Mouse (Mus musculus) stomach, embryonic 14.5 days (tissue): Measurements from ENCODE around the gene Klhl8. TPM values are rescaled to one million over a fixed set of nuclear protein-coding genes. Genes with fewer than 3 reads are reported as not detected.
A peak's percentile ranks its signal among the peaks of the same experiment; 100 is the strongest.
"Not testable (repeated sequence)": the region's sequence is repeated elsewhere in the genome, so short reads cannot be mapped to it uniquely, and the experiment has no call there.

Experiments
- ATAC-seq: fragments of 200-750 bp; cut with Nextera tagmentation; 2 replicates; pipeline ENCODE4 v1.8.0; 2017; ENCODE audit warnings: low read depth, moderate TSS enrichment; ENCODE audit not compliant: insufficient number of reproducible peaks, insufficient read depth, low FRiP score
- H3K27ac ChIP-seq: fragments of 300-500 bp; sonication (generic); 2 replicates; pipeline ENCODE4 v1.5.1; 2014; ENCODE audit warnings: mild to moderate bottlenecking, low read length, moderate library complexity, mixed read lengths
- H3K27me3 ChIP-seq: fragments of 300-500 bp; sonication (generic); 2 replicates; pipeline ENCODE4 v1.6.1; 2014; ENCODE audit warnings: low read length, control low read depth, mixed read lengths; ENCODE audit not compliant: control insufficient read depth, insufficient read depth
- H3K36me3 ChIP-seq: fragments of 300-500 bp; sonication (generic); 2 replicates; pipeline ENCODE4 v1.6.1; 2014; ENCODE audit warnings: mild to moderate bottlenecking, control low read depth, low read length, moderate library complexity, mixed read lengths; ENCODE audit not compliant: control insufficient read depth, insufficient read depth
- H3K4me1 ChIP-seq: fragments of 300-500 bp; sonication (generic); 2 replicates; pipeline ENCODE4 v1.6.1; 2014; ENCODE audit warnings: low read length, control low read depth, mixed read lengths; ENCODE audit not compliant: control insufficient read depth, insufficient read depth
- H3K4me2 ChIP-seq: fragments of 300-500 bp; sonication (generic); replicated peaks from 2 replicates; pipeline ENCODE4 v1.6.1; 2014; ENCODE audit warnings: low read depth, low read length, control low read depth
- H3K4me3 ChIP-seq: fragments of 300-500 bp; sonication (generic); 2 replicates; pipeline ENCODE4 v1.5.1; 2014; ENCODE audit warnings: low read depth, low read length, control low read depth
- H3K9ac ChIP-seq: fragments of 300-500 bp; sonication (generic); replicated peaks from 2 replicates; pipeline ENCODE4 v1.6.1; 2014; ENCODE audit warnings: low read depth, mild to moderate bottlenecking, control low read depth, low read length, moderate library complexity, mixed read lengths
- H3K9me3 ChIP-seq: fragments of 300-500 bp; sonication (generic); 2 replicates; pipeline ENCODE4 v1.6.1; 2016; ENCODE audit warnings: low read depth, low read length, control low read depth; ENCODE audit not compliant: control insufficient read depth
- WGBS: fragments of 180-500 bp; shearing (Covaris S2); extraction: QIAGEN DNeasy Blood & Tissue Kit; methylation state at CpG from one replicate; pipeline ENCODE4 v1.1.7; 2014; 5-methylcytosine and 5-hydroxymethylcytosine counted together
- polyA plus RNA-seq: library from polyadenylated mRNA; unstranded; fragments of >200 nt; fragmentation: Nextera tagmentation; extraction: Ambion mirVana; gene quantifications from 2 replicates; pipeline ENCODE4 v1.2.1, GENCODE M21; 2014

The Klhl8 gene
- 15.0 and 15.8 TPM in 2 replicates for polyA plus RNA-seq

DNA sequence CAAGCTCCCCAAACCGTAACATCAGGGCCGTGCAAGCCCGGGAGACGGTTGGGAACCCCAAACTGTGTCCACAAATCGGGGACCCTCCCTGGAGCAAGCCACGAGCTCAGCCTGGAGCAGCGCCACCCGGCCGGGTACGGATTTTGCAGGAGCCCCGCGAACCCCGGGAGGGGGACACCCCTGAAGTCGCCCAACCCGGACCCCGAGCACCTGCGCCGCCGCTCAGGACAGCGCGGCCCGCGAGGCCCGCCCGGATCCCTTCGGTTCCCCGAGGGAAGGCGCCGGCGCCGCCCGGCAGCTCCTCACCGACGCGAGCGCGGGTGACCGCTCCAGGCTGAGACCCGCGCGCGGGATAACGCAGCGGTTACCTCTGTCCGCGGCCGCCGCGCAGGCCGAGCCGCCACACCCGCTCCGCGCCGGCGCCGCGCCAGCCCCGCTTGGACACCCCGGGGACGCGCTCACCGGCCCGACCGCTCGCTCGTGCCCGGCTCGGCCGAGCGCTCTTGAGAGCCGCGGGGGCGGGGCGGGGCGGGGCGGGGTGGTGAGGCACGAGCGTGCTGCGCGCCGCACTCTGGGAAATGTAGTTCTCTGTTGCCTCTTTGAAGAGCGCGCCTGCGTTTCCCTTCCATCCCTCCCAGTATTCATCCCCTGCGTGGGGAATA is at the start of gene Klhl8:
Klhl8 (minus strand) TSS at position 512 of the 662 bp plus-strand sequence.
- peaks cover 7% of the 10 kb centered on the region; the same call in 1 of the 2 replicates for H3K4me1 ChIP-seq
- no peak within 1 kb of the TSS for H3K27ac ChIP-seq
- H3K9me3 ChIP-seq = no peaks in the 10 kb centered on the region
- peak within 1 kb of the TSS; percentile 63 for H3K9ac ChIP-seq
- peak within 1 kb of the TSS; percentile 77 for H3K4me2 ChIP-seq
- H3K27me3 ChIP-seq = no peaks in the 10 kb centered on the region
- H3K4me3 ChIP-seq = peak within 1 kb of the TSS; percentile 89
- H3K36me3 ChIP-seq = no peaks in the 10 kb centered on the region
- ATAC-seq = peak; percentile 96
- under 1% methylated on average over 70 of the region's 86 CpGs for WGBS

DNA sequence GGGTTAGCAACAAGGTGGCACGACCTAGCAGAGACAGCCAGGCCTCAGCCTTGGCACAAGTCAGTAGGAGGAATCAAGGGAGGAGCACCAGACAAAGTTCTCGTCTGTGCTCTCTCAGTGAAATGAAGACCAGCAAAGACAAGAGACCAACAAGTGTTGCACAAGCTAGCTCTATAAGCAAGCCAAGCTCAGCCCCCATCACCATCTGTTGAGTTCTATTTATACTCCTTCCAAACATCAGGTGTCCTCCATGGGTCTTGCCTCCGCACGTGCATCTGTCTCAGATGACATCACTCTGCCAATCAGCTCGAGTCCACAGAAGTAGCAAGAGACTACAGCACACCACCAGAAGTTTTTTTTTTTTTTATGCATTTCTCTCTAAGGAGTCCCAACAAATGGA is 43.6 kb upstream of the Klhl8 start:
- 73% methylated on average over 5 of the region's 5 CpGs for WGBS
- no peaks in the 10 kb centered on the region for H3K27me3 ChIP-seq
- H3K4me1 ChIP-seq = no peaks in the 10 kb centered on the region
- no peak overlapping the region for H3K4me3 ChIP-seq
- H3K27ac ChIP-seq = no peak overlapping the region
- no peak for ATAC-seq
- no peaks in the 10 kb centered on the region for H3K36me3 ChIP-seq
- H3K9me3 ChIP-seq = no peaks in the 10 kb centered on the region
- H3K4me2 ChIP-seq = no peak overlapping the region
- no peak overlapping the region for H3K9ac ChIP-seq

DNA sequence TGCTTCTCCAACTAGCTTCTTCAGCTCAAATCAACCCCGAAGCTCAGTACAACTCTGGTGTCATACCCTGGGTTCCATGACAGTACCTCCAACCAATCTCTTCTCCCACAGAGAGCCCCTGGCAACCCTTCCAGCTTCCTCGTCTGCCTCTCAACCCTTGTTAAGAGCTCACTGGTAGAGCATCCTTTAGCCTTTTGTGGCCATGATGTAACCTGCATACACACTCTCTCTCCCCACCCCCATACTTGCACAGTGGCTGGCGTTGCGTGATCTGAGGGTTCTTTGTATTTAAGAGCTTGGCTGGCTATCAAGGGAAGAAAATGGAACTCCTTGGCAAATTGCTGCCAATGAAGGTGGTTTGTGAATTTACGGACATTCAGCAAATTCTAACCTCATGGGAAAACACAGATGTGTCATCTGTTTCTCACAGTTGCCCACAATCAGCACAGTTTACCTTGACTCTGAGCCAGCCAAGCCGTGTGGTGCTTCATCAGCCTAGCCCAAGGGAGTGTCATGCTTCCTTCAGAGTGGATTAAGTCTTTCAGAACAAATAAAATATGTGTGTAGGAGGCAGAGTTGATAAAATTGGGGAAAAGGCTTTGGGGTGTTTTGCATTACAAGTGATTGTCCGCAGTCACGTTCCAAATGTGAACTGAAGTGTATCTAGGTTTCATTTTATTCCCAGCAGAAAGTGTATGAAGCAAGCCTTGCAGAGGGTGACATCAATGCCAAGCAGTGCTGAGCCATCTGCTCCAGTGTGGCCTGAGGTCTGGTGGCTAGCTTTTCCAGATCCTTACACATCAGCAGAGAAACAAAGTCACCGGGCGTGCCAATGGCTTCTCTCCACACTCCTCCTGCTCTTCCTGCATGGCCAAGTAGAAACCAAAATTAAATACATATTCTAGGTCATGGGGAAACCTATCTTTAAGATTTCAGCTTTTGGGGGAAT is 42.4 kb upstream of the Klhl8 start:
- no peaks in the 10 kb centered on the region for H3K4me1 ChIP-seq
- H3K36me3 ChIP-seq = no peaks in the 10 kb centered on the region
- H3K27ac ChIP-seq = no peak overlapping the region
- no peaks in the 10 kb centered on the region for H3K9me3 ChIP-seq
- H3K27me3 ChIP-seq = no peaks in the 10 kb centered on the region
- no peak for ATAC-seq
- H3K9ac ChIP-seq = no peak overlapping the region
- no peak overlapping the region for H3K4me2 ChIP-seq
- H3K4me3 ChIP-seq = no peak overlapping the region
- WGBS = 79% methylated on average over 10 of the region's 10 CpGs

DNA sequence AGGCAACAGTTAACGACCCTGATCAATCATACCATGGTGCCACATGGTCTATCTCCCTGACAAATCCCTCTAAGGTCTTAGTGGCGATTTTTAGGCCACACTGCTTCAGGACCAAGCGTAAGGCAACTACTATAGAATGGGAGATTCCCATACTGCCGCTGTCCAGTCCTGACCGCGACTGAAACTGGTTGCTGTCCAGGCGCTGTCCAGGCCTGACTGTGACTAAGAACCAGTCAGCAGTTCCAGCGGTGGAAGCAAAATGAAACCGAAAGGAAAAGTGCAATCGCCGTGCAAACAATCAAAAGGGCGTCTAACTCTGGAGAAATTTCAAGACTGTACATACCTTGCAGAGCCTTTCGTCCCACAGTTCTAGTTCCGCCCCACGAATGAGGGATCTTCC is 39.1 kb upstream of the Klhl8 start:
- H3K9me3 ChIP-seq, H3K27ac ChIP-seq, H3K4me2 ChIP-seq, H3K4me1 ChIP-seq, H3K27me3 ChIP-seq, H3K9ac ChIP-seq, ATAC-seq, H3K36me3 ChIP-seq, H3K4me3 ChIP-seq: not testable (repeated sequence)
- WGBS = 94% methylated on average over 15 of the region's 15 CpGs

DNA sequence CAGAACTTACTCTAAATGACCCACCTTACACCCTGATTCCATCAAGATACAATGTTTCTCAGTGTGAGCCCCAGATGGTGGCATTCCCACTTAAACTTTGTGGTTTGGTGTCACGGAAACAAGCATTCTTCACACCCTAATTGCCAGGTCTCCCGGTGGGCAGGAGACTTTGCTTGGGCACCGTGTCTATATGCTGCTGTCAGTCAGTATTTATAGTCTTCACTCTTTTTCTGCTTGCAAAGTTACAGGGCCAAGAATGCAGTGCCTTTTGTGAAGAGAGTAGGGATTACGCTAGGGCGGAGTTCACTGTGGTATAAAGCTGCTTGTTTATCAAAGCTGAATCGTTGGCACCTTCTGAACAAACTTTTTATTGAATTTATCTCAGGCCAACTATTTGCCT is 32.1 kb upstream of the Klhl8 start:
- Histone ChIP-seq H3K9me3 (no peaks in the 10 kb centered on the region), H3K36me3 (no peaks in the 10 kb centered on the region), H3K9ac (no peak overlapping the region), H3K4me3 (no peak overlapping the region), H3K4me2 (no peak overlapping the region), H3K4me1 (peaks cover 7% of the 10 kb centered on the region; the same call in 1 of the 2 replicates), H3K27ac (no peak overlapping the region), H3K27me3 (no peaks in the 10 kb centered on the region)
- 34% methylated on average over 6 of the region's 6 CpGs for WGBS
- ATAC-seq = no peak

DNA sequence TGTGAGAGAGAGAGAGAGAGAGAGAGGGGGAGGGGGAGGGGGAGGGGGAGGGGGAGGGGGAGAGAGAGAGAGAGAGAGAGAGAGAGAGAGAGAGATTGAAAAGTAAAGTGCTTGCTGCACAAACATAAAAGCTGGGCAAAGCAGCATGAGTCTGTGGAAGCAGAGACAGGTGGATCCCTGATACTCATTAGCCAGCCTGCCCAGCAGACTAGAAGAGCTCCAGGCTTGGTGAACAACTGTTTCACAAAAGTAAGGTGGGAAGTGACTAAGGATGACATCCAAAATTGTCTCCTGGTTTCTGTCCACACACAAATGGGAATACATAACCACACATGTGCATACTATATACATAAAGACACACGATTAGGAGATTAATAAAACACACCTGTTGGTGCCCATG is 28.8 kb upstream of the Klhl8 start:
- peaks cover 7% of the 10 kb centered on the region; the same call in 1 of the 2 replicates for H3K4me1 ChIP-seq
- H3K27me3 ChIP-seq = no peaks in the 10 kb centered on the region
- no peak overlapping the region for H3K9ac ChIP-seq
- H3K27ac ChIP-seq = no peak overlapping the region
- ATAC-seq = no peak
- no peak overlapping the region for H3K4me3 ChIP-seq
- no peaks in the 10 kb centered on the region for H3K36me3 ChIP-seq
- no peaks in the 10 kb centered on the region for H3K9me3 ChIP-seq
- H3K4me2 ChIP-seq = no peak overlapping the region
- WGBS = 54% methylated on average over 1 of the region's 1 CpGs

DNA sequence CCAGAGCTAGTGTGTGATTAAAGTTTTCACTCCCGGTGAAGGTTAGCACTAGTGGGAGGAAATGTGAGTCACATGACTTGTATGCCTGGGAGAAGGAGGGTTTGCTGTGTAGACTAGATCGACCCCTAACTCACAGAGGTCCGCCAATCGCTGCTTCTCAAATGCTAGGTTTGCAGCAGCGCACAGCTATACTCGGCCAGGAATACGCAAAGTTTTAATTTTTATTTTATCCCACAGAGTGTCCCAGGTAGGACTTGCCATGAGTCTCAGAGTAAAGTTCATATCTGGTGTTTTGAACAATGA is 28.2 kb upstream of the Klhl8 start:
- Histone ChIP-seq H3K9me3 (no peaks in the 10 kb centered on the region), H3K4me1 (peaks cover 7% of the 10 kb centered on the region; the same call in 1 of the 2 replicates), H3K4me3 (no peak overlapping the region), H3K4me2 (no peak overlapping the region), H3K27ac (no peak overlapping the region), H3K9ac (no peak overlapping the region), H3K27me3 (no peaks in the 10 kb centered on the region), H3K36me3 (no peaks in the 10 kb centered on the region)
- peak; percentile 14; the same call in 1 of the 2 replicates for ATAC-seq
- WGBS = 62% methylated on average over 7 of the region's 7 CpGs

DNA sequence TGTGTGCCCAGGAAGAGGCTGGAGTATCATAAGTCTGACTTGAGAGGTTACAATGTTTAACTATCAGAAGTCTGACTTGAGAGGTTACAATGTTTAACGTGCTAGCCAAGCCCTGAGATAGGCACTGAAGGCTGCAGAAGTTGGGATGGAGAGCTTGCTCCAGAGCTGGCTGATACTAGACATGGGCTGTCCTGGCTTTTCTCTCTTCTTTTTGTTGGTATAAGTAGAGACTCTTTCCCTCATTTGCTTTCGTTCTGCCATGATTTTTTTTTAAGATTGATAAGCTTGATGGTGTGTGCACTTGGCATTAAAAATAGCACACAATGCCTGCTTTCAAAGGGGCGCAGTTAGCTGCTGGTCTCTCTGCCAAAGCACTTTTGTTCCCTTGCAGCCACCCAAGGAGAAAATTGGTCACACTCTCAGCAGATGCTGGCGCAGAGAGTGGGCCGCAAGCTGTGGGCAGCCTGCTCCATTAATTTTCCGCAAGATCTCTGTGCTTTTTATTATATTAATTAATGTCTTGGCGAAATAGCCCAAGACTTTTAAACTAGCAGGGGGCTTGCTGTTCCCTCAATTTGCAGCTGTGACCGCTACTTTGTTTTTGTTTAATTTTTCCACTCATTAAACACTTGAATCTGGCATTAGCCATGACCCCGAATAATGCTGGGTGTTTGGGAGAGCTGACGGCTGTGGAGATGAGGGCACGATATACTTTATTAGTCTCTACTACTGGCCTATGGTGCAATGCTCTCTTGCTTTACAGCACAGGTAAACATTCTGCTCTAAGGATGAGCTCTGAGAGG is 27.7 kb upstream of the Klhl8 start:
- ATAC-seq = 0 out of 2 replicates have a peak, but pooled peaks have one; percentile 2
- Histone ChIP-seq H3K9ac (no peak overlapping the region), H3K9me3 (no peaks in the 10 kb centered on the region), H3K36me3 (no peaks in the 10 kb centered on the region), H3K27me3 (no peaks in the 10 kb centered on the region), H3K27ac (no peak overlapping the region), H3K4me3 (no peak overlapping the region), H3K4me1 (peaks cover 7% of the 10 kb centered on the region; the same call in 1 of the 2 replicates), H3K4me2 (no peak overlapping the region)
- 48% methylated on average over 11 of the region's 11 CpGs for WGBS
